Mouse (Mus musculus) lung, postnatal 0 days (tissue): ENCODE measurements around the gene Vmn2r80.
"Not testable (repeated sequence)": the region's sequence is repeated elsewhere in the genome, so short reads cannot be mapped to it uniquely, and the experiment has no call there.

Source experiments
- CTCF ChIP-seq: IDR thresholded peaks from 2 replicates; pipeline ENCODE4 v1.5.1; 2016; ENCODE audit warnings: antibody characterized with exemption, mild to moderate bottlenecking
- EP300 ChIP-seq: IDR thresholded peaks from 2 replicates; pipeline ENCODE4 v1.6.1; 2016; ENCODE audit warnings: antibody characterized with exemption, mild to moderate bottlenecking, control low read depth

GRCm38 (mm10) chr10:79148469-79148868 lies at the start of gene Vmn2r80:
- not testable (repeated sequence) for TF ChIP-seq CTCF, EP300
